Mouse (Mus musculus): ENCODE measurements around the gene Creb3l2.

Creb3l2 gene

DNA sequence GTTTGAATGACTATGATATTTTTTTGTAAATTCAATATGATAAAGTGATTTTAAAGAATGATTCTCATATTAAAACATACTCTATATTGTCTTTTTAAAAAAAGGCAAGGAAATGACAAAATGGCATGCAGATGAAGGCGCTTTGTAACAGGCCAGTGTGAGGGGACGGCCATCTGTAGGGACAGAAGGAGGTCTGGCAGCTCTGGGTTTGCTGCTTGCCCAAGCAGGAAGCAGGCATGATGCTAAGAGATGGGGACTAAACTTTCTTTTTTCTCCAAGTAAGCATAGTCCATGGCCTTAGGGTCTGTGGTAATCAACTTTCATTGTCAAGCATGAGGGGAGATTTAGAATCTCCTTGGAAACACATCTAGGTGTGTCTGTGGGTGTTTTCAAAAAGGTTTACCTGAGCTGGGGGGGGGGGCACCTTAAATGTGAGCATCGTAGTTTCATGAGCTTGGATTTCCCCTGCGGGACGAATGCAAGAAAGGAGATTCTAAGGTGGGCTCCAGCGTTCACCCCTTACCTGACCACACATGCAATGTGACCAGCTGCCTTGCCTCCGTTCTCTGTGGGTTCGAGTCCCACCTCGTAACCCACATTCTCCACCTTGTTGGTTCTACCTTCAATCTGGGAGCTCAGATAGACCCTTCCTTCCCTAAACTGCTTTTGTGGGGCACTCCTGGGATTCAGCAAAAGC is 115.9 kb downstream of the Creb3l2 start:
- DNase-seq (ENCODE audit: low spot score): no peak

DNA sequence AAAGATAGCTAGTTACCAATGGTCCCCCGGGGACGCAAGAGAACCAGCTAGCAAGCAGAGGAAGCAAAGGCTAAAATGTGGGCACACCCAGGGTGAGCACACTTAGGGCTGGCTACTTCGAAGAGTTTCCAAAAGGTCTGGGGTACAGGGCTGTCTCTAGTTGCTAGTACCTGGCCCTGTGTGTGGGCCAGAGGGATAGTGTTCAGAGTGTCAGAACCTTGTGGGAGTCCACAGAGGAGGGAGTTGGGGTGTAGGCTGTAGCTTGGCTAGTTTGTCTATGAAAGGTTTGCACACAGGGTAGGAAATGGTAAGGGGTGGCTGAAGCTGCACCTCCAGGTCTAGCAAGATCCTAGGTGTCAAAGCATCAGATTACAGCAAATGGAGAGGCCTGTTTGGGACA is 116.9 kb downstream of the Creb3l2 start:
- DNase-seq (ENCODE audit: low spot score): no peak

DNA sequence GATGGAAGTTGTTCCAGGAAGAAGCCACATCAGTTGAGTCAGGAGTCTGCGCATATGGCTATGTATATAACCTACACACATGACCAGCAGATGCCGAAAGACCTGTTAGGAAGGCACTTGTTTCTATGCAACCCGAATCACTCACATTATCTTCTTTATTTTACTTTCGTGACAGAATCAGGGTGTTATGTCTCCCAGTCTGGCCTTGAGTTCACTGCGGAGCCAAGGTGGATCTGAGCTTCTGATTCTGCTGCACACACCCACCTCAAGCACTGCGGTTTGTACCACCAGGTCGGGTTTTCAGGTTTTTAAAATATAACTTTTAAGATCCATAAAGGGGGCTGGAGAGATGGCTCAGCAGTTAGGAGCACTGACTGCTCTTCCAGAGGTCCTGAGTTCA is 119.3 kb downstream of the Creb3l2 start:
- DNase-seq (ENCODE audit: low spot score): no peak

DNA sequence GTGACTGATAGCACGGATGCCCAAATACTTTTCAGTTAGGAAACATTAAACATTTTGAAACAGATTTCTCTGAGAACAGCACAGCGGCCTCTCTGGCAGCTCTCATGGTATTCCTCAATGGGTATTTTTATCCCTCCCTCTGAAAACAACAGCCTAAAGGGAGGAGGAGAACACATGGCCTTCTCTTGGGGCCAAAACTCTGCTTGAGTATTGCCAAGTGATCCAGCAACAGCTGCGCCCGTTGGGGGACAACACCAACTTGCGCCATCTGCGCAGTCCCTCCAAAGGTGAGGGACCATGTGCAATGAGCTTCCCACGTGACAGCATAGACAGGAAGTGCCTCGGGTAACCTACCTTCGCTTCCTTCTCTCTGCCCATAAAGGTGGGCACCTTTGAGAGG is 119.9 kb downstream of the Creb3l2 start:
- DNase-seq (ENCODE audit: low spot score): no peak

DNA sequence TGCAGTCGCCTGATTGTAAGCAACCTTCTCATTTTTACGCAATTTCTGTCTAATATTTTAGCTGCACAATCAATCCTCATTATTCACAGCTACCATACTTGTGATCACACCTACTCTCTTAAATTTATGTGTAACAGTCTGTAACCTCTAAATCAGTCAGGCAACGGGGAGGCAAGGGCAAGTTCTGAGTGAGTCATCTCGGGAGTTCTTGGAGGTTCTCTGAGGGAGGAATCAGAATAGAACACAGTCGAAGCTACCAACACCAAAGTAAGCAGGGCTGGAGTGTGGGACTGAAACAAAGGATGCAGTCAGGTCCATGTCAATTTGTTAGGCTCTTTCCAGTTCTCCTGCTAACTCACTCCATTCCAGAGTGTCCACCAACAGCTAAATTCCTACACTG is 124.0 kb downstream of the Creb3l2 start:
- no peak for DNase-seq (ENCODE audit: low spot score)

DNA sequence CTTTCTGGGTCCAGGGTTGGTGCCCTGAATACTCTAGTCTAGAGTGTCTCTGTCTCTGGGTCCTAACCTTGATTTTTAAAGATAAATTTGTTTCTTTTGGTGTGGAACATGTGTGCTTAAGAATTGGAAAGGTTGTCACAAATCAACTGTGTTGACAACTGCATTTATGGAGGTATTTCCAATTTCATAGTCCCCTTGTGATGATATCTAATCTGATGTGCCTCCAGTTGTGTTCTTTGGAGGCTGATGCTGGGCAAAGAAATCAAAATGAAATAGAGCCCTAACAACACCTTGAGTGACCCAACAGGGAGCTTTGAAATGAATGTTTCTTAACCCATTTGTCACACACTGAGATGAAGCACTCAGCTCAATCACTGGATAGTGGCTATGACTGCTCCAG is 126.5 kb downstream of the Creb3l2 start:
- no peak for DNase-seq (ENCODE audit: low spot score)

DNA sequence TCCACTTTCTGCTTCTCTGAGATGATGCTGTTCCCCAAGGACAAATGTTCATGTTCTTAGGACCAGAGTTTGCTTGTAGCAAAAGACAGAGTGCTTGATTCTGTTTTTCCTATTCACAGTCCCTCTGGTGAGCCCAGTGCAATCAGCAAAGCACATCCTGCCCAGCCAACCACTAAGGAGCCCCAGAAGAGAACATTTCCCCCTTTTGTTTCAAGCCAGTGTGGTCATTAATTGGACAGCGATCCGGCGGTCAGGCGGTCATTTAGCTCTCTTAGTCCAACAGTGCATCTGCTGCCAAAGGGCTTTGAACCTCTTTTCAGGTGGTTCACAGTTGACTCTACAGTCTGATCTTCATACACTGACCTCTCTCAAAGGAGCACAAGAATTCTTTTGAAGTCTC is 131.3 kb downstream of the Creb3l2 start:
- DNase-seq (ENCODE audit: low spot score): no peak

DNA sequence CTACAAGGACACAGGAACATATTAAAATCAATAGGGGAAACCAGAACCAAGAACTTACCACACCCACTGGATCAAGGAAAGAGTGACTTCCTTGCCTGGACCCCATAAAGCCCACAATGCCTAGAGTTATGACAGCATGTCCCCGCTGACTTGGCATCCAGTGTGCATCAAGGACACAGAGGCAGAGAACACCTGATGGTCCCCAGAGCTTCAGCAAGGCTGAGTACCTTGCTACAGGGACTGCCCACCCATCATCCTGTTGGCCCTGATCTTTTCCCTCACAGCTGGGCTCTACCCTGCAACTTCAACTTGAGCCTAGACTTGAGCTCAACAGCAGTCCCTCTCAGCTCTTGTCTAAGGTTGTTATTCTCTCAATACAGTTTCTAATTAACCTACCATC is 135.3 kb downstream of the Creb3l2 start:
- no peak for DNase-seq (ENCODE audit: low spot score)

DNA sequence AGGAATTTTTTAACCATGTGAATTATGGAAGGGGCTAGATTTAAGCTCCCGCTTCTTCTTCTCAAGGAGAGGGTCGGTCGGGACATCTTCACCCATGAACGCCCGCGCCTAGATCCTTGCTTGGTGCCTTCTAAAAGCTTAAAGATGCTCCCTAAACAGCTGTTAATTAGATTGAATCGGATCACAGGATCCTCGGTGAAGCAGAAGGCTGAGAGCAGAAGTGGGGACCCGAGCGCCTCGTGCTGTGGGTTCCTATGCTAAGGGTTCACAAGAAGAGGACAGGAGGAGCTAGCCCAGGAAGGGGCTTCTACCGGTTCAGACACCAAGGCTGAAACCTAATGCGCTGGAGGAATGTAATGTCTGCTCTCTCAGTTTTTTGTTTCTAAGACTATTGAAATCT is 141.5 kb downstream of the Creb3l2 start:
- no peak for DNase-seq (ENCODE audit: low spot score)

DNA sequence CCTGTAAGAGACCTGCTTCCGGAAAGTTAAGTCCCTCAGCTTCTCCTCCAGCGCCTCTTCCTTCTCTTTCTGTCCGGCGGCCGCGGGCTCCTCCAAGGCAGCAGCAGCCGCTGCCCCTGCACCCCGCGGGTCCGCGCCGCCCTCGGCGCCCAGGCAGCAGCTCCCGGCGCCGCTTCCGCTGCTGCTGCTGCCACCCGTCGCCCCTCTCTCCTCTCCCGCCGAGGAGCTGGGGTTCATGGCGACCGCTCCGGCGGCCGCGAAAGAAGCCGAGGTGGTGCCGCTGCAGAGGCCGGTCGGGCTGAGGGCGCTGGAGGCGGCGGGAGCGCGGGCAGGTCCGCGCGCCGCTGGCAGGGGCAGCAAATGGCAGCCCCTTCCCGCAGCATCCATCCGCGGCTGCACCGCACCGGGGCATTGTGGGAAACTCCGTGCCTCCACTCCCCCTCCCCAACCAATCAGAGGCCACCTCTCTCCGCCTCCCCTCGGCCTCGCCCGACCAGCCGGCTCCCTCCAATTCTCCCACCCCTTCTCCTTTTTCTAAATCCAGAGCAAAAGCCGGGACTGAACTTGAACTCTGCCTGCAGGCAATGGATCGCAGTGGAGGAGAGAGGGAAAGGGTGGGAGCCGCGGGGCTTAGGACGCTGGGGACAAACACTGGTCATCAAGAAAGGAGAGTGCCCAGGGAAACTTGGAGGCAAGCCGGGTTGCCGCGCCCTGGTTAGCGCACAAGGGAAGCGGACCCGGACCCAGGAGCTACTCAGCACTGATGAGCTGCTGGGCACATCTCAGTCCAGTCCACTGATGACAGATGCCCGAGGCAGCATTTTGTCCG is 142.2 kb downstream of the Creb3l2 start, which contains the start of gene Dgki:
Dgki (minus strand) TSS at position 623 of the 829 bp plus-strand sequence.
- DNase-seq (ENCODE audit: low spot score): no peak

DNA sequence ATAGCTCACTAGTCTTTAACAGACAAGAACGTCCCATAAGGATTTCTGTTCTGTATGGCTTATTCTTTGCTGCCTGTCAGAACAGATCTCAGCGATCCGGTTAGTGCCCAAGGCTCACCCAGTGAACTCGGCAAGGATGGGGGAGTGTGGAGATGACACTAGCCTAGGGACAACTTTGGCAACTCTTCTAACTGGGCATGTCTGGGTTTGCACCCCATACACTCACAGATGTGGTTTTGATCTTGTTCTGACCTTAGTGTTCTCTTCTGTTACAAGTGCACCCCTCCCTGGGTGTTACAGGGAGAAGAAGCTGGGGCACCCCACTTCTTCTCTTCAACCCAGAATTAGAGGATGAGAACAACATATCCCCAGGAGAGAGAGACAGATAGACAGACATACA is 143.0 kb downstream of the Creb3l2 start:
- no peak for DNase-seq (ENCODE audit: low spot score)

DNA sequence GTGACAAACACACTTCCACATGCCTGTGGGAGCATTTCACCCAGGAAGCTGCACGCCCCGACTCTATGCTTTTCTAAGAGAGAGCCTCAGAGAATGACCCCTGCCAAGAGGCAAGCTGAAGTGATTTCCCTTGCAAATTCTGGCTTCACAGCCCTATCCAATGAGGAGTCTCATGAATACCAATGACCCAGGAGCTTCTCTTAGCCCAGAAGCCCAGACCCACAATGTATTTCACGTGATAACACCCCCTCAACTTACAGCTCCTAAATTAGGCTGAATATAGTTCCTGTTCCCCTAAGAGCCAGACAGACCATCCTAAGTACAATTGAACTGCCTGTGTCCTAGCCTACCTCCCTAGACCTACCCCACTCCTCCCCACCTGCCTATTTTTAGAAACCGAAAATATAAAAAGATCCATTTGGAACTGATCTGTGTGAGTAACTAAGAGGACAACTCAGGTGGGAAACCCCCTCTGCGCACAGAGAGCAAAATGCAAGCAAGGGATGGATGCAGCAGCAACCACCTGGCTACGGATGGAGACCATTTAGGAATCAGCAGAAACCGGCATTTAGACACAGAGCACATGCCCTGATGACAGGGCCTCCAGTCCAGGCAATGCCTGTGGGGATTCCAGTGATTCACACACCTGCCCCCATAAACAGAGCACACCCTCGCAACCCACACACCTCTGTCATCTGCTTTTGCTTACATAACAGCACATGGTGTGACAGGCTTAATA is 144.0 kb downstream of the Creb3l2 start:
- DNase-seq (ENCODE audit: low spot score): no peak

DNA sequence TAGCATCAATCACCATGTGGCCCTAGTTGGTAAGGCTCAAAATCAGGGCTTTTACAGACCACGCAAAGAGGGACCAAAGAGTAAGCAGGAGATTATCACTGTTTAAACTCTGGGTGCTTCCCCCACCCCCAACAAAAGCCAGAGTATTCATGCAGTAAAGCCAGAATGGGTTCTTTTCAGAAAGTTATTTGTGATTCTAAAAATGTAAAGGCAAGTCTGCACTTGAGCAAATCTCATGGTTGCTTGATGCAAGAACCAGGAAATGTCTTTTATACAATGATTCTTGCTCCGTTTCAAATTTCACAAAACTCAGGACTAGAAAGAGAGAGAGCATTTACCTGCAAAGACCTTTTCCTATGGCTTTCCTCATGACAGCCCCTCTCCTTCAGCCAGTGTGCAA is 149.9 kb downstream of the Creb3l2 start:
- no peak for DNase-seq (ENCODE audit: low spot score)

DNA sequence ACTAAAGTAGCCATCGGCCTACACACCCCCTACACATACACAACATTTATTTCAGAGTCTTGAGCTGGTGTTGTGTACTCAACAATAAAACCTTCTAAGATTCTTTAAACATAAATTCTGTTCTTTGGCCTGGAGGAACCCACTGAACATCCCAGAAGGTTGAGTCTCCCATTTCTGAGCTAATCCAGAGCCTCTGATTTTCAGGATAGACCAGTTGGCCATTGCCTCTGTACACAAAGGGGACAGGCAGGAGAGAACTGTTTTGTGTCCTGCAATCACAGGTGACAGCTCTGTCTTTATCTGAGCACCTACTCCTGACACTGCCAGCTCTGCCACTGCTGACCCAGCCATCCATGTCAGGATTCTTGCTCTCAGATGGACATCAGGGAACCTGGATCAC is 150.8 kb downstream of the Creb3l2 start:
- DNase-seq (ENCODE audit: low spot score): no peak

DNA sequence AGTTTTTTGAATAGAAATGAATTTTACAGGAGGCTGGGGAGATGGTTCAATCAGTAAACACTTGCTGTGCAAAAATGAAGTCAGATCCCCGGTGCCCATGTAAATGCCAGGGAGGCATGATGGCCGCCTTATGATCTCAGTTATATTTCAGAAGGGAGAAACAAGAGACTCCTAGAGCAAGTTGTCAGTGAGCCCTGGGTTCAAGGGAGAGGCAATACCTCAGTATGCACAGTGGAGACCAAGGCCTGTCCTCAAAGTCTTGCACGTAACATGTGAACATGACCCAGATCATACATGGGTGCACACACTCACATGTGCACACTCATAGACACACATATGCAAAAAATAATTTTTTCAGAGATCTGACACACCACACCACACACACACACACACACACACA is 151.3 kb downstream of the Creb3l2 start:
- DNase-seq (ENCODE audit: low spot score): no peak

DNA sequence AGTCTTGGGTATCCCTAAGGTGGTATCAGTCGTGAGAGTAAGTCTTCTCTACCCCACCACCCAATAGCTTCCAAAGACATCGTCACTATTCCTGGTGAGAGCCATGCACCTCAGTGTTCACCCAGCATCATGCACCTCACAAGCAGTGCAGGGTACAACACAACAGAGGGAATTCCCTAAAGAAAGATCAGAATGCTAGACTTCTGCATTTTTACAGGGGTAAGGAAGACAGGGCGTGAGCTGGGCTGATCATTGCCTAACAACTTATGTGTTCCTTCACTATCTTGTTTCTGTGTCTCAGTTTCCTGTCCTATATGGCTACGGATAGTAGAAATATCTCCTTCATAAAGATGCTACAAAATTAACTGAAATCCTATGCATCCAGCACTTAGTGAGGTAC is 155.8 kb downstream of the Creb3l2 start:
- no peak for DNase-seq (ENCODE audit: low spot score)

DNA sequence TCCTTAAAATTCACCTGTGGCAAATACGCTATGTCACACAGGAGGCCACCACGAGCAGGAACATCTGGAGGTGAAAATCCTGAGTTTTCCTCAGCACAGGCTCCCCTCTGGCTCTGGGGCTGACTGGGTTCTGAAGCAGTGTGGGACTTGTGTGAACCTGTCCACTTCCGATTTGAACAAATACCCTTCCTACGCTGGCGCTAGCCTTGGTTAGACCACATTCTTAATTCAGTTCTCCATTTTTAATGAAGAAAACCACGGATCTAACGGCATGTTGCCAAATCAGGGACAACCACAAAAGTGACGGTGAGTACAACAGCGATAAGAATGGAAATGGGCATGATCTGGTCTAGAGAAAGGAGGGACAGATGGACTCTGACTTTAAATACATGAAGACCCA is 157.1 kb downstream of the Creb3l2 start:
- no peak for DNase-seq (ENCODE audit: low spot score)

DNA sequence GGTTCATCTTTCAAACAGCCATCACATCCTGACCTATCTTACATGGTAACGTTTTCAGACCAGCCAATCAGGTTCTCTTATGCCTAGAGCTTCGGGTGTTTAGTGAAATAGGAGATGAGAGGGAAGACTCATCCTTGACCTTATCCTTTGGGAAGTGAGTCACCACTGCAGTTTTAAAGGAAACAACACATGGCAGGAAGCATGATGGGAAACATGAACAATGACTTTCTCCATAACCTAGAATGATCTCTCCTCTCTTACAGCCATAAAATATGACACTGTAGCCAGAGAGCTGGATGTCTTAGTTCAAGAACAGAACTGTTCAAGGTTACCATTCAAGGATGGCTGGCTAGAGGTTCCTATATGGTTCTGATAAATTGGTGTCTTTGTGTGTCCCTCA is 158.6 kb downstream of the Creb3l2 start:
- DNase-seq (ENCODE audit: low spot score): no peak

DNA sequence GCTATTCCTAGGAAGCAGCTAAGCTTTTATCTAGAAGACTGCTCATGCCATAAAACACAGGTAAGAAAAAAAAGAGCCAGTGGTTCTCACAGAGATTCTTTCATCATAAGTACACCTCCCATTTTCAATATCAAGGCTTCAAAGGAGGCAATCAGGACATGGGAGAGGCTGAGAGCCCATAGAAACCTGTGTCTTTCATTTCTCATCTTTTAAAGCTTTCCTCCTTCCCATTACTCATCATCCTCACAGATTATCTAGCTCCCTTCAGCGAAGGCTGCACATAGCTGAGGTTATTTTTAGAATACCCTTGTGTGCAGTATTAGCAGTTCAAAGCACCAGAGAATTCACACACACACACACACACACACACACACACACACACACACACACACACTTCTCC is 159.3 kb downstream of the Creb3l2 start:
- DNase-seq (ENCODE audit: low spot score): no peak

Measured in urinary bladder, postnatal 10 days (tissue).